Mouse (Mus musculus): ENCODE results near the gene Bag6. TPM values are rescaled to one million over a fixed set of nuclear protein-coding genes. Genes with fewer than 3 reads are reported as not detected.
A peak's percentile ranks its signal among the peaks of the same experiment; 100 is the strongest.

Gene Bag6
- polyA plus RNA-seq (2015; fragmentation: Nextera tagmentation; extraction: Ambion mirVana): 67.1 and 75.0 TPM in 2 replicates

GRCm38 (mm10) chr17:35134801-35135590 lies at the start of gene Bag6:
Gene Bag6 (plus strand): TSS chr17:35135178.
- Histone ChIP-seq H3K9me3 (no peaks in the 10 kb centered on the region), H3K4me3 (peak within 1 kb of the TSS; percentile 81), H3K27me3 (no peaks in the 10 kb centered on the region), H3K4me2 (peak within 1 kb of the TSS; percentile 88), H3K4me1 (replicated peaks) (peaks cover 39% of the 10 kb centered on the region), H3K36me3 (peaks cover 29% of the 10 kb centered on the region), H3K27ac (replicated peaks) (peak within 1 kb of the TSS; percentile 93), H3K9ac (peak within 1 kb of the TSS; percentile 92)
- WGBS: 0% methylated on average over 64 of the region's 66 CpGs
- peak; percentile 96 for ATAC-seq (ENCODE audit: low read depth)

GRCm38 (mm10) chr17:35085208-35085865 lies 49.6 kb upstream of the Bag6 start, which contains the start of gene Ly6g6f:
Gene Ly6g6f (minus strand): TSS chr17:35085610.
- H3K9me3 ChIP-seq: no peaks in the 10 kb centered on the region
- no peaks in the 10 kb centered on the region for H3K27me3 ChIP-seq
- ATAC-seq (ENCODE audit: low read depth): no peak
- no peak within 1 kb of the TSS for H3K4me2 ChIP-seq
- no peaks in the 10 kb centered on the region for H3K36me3 ChIP-seq
- no peak within 1 kb of the TSS for H3K27ac ChIP-seq (replicated peaks)
- WGBS: 88% methylated on average over 7 of the region's 7 CpGs
- no peak within 1 kb of the TSS for H3K4me3 ChIP-seq
- no peak within 1 kb of the TSS for H3K9ac ChIP-seq
- H3K4me1 ChIP-seq (replicated peaks): peaks cover 7% of the 10 kb centered on the region

- WGBS: 49% methylated on average over 2 of the region's 2 CpGs
- H3K36me3 ChIP-seq: peaks cover 17% of the 10 kb centered on the region
- no peak overlapping the region for H3K4me2 ChIP-seq
These were observed 46.8 kb upstream of the Bag6 start for GRCm38 (mm10) chr17:35088151-35088550.

GRCm38 (mm10) chr17:35088825-35089644 lies 45.9 kb upstream of the Bag6 start, which contains the start of gene Abhd16a:
Gene Abhd16a (plus strand): TSS chr17:35089263.
- Histone ChIP-seq H3K9ac (peak within 1 kb of the TSS; percentile 89), H3K4me2 (peak within 1 kb of the TSS; percentile 72), H3K9me3 (no peaks in the 10 kb centered on the region), H3K27me3 (no peaks in the 10 kb centered on the region), H3K4me3 (peak within 1 kb of the TSS; percentile 59), H3K4me1 (replicated peaks) (peaks cover 18% of the 10 kb centered on the region), H3K27ac (replicated peaks) (peak within 1 kb of the TSS; percentile 98), H3K36me3 (peaks cover 26% of the 10 kb centered on the region)
- ATAC-seq (ENCODE audit: low read depth): peak; percentile 98
- 3% methylated on average over 67 of the region's 67 CpGs for WGBS

More at GRCm38 (mm10) chr17:35088151-35088550, 46.8 kb upstream of the Bag6 start:
- no peak for ATAC-seq (ENCODE audit: low read depth)
- no peaks in the 10 kb centered on the region for H3K9me3 ChIP-seq
- H3K9ac ChIP-seq: no peak overlapping the region
- H3K27me3 ChIP-seq: no peaks in the 10 kb centered on the region
- H3K27ac ChIP-seq (replicated peaks): no peak overlapping the region
- H3K4me3 ChIP-seq: no peak overlapping the region
- H3K4me1 ChIP-seq (replicated peaks): peaks cover 18% of the 10 kb centered on the region

- H3K9ac ChIP-seq: peak overlapping the region; percentile 89
- peak overlapping the region; percentile 72 for H3K4me2 ChIP-seq
- 56% methylated on average over 8 of the region's 8 CpGs for WGBS
- no peaks in the 10 kb centered on the region for H3K27me3 ChIP-seq
- peak overlapping the region; percentile 98 for H3K27ac ChIP-seq (replicated peaks)
- peak overlapping the region; percentile 59 for H3K4me3 ChIP-seq
- no peak for ATAC-seq (ENCODE audit: low read depth)
- no peaks in the 10 kb centered on the region for H3K9me3 ChIP-seq
- peaks cover 39% of the 10 kb centered on the region for H3K36me3 ChIP-seq
- peaks cover 18% of the 10 kb centered on the region for H3K4me1 ChIP-seq (replicated peaks)
These were observed 44.6 kb upstream of the Bag6 start for GRCm38 (mm10) chr17:35090166-35090932.

GRCm38 (mm10) chr17:35092403-35093198 lies 42.4 kb upstream of the Bag6 start:
- ATAC-seq (ENCODE audit: low read depth): no peak
- no peaks in the 10 kb centered on the region for H3K27me3 ChIP-seq
- H3K9ac ChIP-seq: no peak overlapping the region
- H3K4me1 ChIP-seq (replicated peaks): peaks cover 18% of the 10 kb centered on the region
- no peaks in the 10 kb centered on the region for H3K9me3 ChIP-seq
- H3K36me3 ChIP-seq: peaks cover 60% of the 10 kb centered on the region
- no peak overlapping the region for H3K27ac ChIP-seq (replicated peaks)
- WGBS: 92% methylated on average over 14 of the region's 14 CpGs
- H3K4me2 ChIP-seq: no peak overlapping the region
- H3K4me3 ChIP-seq: no peak overlapping the region

- no peak overlapping the region for H3K4me3 ChIP-seq
- H3K4me1 ChIP-seq (replicated peaks): peaks cover 17% of the 10 kb centered on the region
- ATAC-seq (ENCODE audit: low read depth): no peak
- H3K36me3 ChIP-seq: peaks cover 82% of the 10 kb centered on the region
- no peaks in the 10 kb centered on the region for H3K9me3 ChIP-seq
- no peak overlapping the region; the same call in 1 of the 2 replicates for H3K9ac ChIP-seq
- no peak overlapping the region for H3K27ac ChIP-seq (replicated peaks)
- WGBS: 93% methylated on average over 15 of the region's 15 CpGs
- H3K27me3 ChIP-seq: no peaks in the 10 kb centered on the region
- H3K4me2 ChIP-seq: no peak overlapping the region
These were observed 40.3 kb upstream of the Bag6 start for GRCm38 (mm10) chr17:35094475-35095365.

- no peak overlapping the region for H3K4me3 ChIP-seq
- WGBS: 86% methylated on average over 12 of the region's 12 CpGs
- no peak overlapping the region for H3K4me2 ChIP-seq
- H3K36me3 ChIP-seq: peaks cover 96% of the 10 kb centered on the region
- H3K9ac ChIP-seq: no peak overlapping the region
- no peak for ATAC-seq (ENCODE audit: low read depth)
- no peak overlapping the region for H3K27ac ChIP-seq (replicated peaks)
- H3K27me3 ChIP-seq: no peaks in the 10 kb centered on the region
- no peaks in the 10 kb centered on the region for H3K9me3 ChIP-seq
- H3K4me1 ChIP-seq (replicated peaks): no peaks in the 10 kb centered on the region
These were observed 38.4 kb upstream of the Bag6 start for GRCm38 (mm10) chr17:35096597-35096996.

- Histone ChIP-seq H3K4me3 (no peak overlapping the region), H3K9me3 (no peaks in the 10 kb centered on the region), H3K27ac (replicated peaks) (no peak overlapping the region), H3K36me3 (peaks cover 99% of the 10 kb centered on the region), H3K4me1 (replicated peaks) (no peaks in the 10 kb centered on the region), H3K9ac (no peak overlapping the region), H3K4me2 (no peak overlapping the region), H3K27me3 (no peaks in the 10 kb centered on the region)
- 87% methylated on average over 12 of the region's 12 CpGs for WGBS
- no peak for ATAC-seq (ENCODE audit: low read depth)
These were observed 37.8 kb upstream of the Bag6 start for GRCm38 (mm10) chr17:35097164-35097655.

GRCm38 (mm10) chr17:35100196-35100765 lies 34.7 kb upstream of the Bag6 start:
- ATAC-seq (ENCODE audit: low read depth): no peak
- no peak overlapping the region for H3K4me3 ChIP-seq
- H3K27me3 ChIP-seq: no peaks in the 10 kb centered on the region
- H3K4me1 ChIP-seq (replicated peaks): no peaks in the 10 kb centered on the region
- H3K36me3 ChIP-seq: peaks cover 91% of the 10 kb centered on the region
- H3K4me2 ChIP-seq: no peak overlapping the region
- WGBS: 79% methylated on average over 10 of the region's 10 CpGs
- H3K9ac ChIP-seq: no peak overlapping the region
- H3K27ac ChIP-seq (replicated peaks): no peak overlapping the region
- H3K9me3 ChIP-seq: no peaks in the 10 kb centered on the region
